Mouse (Mus musculus) heart, adult 8-10 months (tissue): ENCODE results near the gene Elavl3. TPM values are rescaled to one million over a fixed set of nuclear protein-coding genes. Genes with fewer than 3 reads are reported as not detected.

Source experiments
- DNase-seq: peaks from one replicate; pipeline ENCODE4 v3.0.0; 2022; ENCODE audit warnings: low spot score
- total RNA-seq, 4 experiments: library from RNA; stranded (reverse); gene quantifications; 2 replicates each; pipeline ENCODE4 v1.2.4; 2022

The Elavl3 gene
- total RNA-seq, 4 experiments from 2014 or later: 0.08 to 0.25 (median 0.11) TPM

DNA sequence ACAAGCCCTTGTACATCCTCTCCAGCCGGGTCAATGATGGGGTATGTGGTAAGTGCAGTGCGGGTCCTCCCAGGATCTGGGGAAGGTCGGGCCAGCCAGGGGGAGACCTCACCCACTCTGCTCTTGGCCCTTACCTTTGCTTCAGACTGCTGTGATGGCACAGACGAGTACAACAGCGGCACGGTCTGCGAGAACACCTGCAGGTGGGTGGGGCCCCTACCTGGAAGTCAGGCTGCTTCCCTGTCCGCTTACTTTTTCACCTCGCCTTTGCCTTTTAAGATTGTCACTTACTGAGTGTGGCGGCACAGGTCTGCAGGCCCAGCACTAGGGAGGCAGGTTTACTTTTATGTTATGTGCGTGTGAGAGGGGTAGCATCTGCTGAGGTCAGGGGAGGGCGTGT lies 47.3 kb downstream of the Elavl3 start:
- DNase-seq: no peak

DNA sequence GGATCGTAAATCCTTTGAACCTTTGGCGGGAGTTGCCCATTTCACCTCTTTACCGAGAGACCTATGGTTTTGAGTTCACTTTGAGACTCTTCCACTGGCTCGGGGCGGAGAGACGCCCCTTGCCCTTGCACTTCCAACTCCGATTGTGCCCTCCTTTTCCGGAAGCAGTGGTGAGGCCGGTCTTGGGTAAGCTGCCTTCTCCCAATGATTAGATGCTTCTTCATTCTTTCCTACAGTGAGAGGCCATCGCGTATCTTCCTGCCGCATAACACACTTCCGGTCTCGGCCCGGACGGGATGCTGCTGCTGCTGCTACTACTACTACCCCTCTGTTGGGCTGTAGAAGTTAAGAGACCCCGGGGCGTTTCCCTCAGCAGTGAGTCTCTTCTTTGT lies 48.7 kb downstream of the Elavl3 start:
- no peak for DNase-seq

DNA sequence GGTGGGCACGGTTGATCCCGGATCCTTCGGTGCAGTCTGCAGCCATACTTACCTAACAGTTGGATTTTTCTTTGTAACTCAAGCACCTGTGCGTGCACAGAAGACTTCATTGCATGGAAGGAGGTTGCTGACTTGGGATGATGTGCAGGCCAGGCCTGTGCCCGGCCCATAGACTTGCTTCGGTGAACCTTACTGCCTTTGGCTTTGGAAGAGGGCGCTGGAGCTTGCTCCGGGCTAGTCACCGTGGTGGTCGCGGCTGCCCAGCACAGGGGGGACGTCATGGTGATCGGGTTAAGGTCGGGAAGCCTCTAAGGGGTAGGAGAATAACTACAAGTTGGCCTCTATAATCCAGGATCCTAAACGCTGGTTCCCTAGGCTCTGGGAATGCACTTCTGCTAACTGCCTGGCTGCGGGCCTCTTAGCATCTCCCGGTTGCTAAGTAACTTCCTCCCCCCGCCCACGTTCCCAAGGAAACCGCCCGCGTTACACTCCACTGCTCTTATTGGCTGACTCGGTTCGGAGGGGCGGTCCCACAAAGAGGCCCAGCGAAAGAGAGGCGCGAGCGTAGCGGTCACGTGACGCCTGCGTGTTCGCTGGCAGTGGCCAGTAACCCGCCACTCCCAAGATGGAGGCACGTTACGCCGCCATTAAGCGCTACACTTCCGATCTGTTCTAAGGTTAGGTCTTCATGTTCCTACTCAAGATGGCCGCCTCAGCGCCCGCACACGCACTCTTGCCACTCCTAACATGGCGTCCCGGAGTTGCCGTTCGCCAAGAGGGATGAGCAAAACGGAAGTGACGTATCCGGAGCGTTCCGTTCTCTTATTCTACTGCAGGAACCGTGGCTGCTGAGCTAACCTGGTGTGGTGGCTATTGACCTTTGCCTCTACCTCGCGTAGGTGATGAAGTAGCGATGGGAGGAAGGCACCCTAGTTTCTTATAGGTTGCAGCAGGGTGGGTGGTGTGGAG lies 49.3 kb downstream of the Elavl3 start, which contains the start of the genes Ccdc151 and Prkcsh:
TSS of gene Ccdc151 (minus strand) at position 441 of the 969 bp plus-strand sequence.
TSS of gene Prkcsh (plus strand) at position 613 of the 969 bp plus-strand sequence.
- peak; percentile 99 for DNase-seq

DNA sequence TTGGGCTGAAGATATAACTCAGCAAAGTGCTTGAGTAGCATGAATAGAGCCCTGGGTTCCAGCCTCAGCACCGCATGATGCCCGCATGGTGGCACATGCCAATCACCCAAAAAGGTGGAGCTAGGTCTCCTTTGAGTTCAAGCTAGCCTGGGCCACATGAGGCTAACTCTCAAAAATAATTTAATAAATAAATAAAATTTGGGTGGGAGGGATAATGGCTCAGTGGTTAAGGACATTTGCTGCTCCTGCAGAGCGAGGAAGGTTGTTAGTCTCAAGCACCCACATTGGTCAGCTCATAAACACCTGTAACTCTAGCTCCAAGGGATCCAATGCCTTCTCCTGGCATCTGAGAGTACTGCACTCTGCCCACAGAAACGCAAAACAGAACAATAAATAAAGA lies 50.2 kb downstream of the Elavl3 start:
- no peak for DNase-seq

DNA sequence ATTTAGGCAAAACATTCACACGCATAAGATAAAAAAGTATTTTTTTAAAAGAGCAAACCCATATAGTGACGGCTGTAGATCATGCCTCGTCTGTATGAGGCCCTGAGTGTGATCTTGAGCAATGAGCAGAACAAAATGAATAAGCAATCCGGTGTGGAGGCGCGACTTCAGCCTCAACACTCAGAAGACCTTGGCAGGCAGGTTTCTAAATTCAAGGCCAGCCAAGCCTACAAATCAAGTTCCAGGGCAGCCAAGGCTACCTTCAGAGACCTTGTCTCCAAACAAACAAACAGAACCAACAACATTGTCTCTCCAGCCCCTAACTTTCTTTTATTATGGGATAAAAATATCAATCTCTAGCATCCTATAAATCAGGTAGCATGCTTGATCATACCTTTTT lies 51.5 kb downstream of the Elavl3 start:
- no peak for DNase-seq

DNA sequence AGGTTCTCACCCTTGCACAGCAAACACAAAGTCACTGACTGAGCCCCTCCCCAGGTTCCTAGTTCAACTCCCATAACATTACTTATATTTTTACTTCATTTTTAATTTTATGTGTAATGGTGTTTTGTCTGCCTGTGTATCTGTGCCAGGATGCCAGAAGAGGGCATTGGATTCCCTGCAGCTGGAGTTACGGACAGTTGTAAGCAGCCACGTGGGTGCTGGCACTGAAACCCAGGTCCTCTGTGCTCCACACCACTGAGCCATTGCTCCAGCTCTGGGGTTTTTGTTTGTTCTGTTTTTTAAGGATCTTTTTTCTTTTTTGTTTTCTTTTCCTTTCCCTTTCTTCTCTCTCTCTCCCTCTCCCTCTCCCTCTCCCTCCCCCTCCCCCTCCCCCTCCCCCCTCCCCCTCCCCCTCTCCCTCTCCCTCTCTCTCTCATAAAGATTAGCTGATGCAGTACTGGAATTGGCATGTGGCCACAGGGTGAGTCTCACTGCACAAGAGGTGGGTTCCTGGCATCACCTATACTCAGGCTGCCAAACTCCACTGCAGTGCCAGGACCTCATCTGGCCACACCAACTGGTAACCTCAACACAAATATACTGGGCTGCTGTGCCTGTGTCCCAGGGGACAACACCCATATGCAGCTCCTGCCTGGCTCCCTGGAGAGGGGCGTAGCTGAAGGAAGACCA lies 55.5 kb downstream of the Elavl3 start:
- DNase-seq: no peak

DNA sequence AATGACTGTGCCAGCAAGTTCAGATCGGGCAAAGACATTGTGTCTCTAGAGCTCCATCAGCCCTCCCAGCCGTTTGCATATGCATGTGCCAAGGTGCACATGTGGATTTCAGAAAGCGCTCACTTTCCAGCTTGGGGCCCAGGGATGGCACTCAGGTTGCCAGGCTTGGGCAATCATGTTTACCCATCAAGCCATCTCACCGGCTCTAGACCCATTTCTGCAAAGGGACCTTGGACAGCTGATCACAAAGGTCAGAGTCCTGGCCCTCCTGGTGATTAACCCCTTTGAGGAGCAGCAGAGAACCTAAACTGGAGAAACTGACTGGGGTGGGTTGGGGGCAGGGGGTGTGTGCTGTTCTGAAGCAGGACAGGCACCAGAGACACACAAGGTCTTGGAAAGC lies 59.6 kb downstream of the Elavl3 start:
- no peak for DNase-seq

DNA sequence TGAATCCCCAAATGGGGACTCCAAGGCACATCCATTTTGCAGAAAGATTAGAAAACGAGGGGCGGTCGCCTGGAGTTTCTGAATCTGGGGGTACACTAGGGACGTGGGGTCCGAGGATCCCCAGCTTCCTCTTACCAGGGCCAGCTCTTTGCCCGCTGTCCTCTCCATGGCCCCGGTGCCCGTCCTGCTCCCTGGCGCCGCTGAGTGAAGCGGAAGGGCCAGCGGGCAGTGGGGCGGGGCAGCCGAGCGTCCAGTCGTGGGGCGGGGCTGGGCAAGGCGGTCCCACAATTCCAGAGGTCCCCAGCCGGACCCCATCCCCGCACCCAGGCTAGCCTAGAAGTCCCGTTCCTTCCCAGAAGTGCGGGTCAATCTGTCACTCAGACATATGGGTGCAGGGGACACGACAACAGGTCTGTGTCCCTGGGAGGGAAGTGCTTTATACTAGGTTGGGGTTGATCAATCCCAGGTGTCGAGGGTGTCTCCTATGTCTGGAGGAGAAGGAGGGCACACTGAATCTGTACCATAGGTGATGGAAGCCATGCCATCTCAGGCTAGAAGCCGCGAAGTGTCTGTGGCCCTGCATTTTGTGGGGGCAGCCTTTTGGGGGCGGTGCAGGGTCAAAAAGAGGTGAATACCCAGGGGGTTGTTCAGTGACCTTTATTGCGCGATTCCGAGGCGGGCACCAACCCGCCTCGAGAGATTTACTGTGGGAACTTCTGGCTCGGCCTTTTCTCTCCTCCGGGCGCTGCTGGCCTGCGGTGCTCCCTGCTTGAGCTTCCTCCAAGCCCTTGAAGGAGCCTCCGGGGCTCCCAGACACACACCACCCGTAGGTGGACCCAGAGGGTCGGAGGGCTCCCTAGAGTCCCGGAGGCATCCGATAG lies 62.4 kb downstream of the Elavl3 start, which contains the start of gene Rgl3:
TSS of gene Rgl3 (minus strand) at position 217 of the 881 bp plus-strand sequence.
- peak; percentile 45 for DNase-seq

DNA sequence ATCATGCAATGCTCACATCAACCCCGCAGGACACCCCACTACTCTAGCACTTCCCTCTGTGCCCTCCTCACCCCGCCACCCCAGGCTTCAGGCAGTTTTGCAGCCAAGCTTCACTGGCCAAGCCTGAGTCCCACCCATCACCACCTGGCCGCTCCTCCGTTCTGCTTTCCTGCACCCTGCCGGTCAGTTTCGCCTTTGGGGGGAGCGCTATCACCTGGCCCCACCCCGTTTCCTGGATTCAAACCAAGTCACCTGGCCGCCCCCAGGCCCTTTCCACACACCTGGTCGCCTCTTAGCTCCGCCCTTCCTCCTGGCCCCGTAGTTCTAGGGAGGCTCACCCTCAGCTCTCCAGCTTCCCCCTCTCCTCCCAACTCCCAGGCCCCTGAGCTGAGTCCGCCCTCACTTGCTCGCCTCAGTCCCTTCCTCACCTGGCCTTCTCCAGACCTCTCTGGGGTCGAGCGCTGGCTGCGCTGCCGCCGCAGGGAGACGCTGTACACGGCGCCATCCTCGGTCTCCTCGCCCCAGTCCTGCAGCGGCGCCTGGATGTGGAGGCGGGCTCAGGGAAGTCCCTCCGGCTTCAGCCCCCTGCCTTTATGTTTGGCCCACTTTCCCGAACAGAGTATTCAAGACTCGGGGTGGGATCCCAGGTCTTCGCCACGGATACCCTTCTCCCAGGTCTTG lies 63.3 kb downstream of the Elavl3 start:
- no peak for DNase-seq

DNA sequence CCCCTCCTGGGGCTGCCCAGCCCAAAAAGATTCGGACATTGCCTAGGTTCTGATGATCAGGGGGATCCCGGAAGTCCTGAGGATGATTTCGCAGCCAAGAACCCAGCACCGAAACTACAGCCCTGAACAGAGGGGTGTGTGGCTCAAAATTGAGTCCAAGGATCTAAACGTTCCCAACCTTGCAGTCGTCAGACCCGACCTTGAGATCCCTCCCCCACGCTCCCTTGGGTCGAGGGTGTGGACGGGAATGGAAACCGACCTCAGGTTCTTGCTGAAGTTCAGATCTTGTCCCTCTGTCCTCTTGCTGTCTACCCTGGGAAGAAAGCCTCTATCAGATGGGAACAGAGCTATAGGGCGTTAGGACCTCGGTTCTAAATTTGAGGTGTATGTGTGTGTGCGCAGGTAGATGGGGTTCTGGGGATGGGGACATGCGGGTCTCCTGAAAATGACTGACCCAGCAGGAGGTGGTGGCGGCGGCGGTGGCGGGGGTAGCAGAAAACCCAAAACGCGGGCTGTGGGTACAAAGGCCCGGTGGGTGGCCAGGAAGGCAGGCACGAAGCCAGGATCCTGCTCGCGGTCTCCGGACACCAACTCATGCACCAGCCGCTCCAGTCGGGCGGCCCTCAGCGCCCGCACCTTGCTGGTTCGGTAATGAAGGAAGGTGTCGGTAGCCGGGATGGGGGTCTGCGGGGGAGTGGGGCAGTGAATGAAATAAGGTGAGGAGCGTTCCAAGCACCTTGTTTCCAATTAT lies 64.1 kb downstream of the Elavl3 start:
- no peak for DNase-seq

DNA sequence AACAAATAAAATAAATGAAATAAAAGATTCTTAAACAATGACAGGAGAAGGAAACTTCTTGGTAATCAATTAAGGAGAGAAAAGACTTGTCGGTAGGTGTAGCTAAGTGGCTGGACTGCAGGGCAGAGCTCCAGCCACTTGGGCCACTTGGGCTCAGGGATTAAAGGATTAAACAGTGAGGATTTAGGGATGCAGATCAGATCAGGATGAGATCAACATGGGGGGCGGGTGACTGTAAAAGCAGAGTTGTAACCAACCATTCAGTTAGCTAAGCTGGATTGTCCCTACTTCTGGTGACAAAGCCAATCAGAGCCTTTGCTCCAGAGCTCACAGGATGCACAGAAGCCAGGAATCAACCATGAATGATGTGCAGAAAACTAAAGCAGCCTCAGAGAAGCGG lies 67.9 kb downstream of the Elavl3 start:
- no peak for DNase-seq

DNA sequence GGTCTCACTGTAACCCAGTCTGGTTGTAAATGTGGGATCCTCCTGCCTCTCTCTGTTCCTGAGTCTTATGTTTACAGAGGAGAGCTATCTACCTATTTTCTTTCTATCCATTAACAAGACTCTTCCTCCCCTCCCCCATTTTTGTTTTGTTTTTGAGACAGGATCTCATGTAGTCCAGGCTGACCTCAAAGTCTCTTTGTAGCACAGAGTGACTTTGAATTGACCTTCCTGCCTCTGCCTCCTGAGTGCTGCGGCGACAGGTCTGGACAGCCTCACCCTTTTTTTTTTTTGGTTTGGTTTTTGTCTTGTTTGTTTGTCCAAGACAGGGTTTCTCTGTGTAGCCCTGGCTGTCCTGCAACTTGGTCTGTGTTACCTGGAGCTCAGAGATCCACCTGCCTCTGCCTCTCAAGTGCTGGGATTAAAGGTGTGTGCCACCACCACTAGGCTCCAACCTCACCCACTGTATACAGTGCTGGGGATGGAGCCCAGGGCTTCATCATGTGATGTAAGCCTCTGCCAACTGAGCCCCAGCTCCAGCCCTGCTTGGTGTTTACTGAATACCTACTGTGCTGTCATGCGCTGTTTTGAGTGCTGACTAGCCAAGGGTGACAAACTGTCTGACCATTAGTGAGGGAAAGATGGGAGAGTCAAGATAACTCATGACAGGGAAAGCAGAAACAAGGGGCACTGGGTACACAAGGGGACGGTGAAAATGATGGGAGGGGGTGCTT lies 73.3 kb downstream of the Elavl3 start:
- no peak for DNase-seq

DNA sequence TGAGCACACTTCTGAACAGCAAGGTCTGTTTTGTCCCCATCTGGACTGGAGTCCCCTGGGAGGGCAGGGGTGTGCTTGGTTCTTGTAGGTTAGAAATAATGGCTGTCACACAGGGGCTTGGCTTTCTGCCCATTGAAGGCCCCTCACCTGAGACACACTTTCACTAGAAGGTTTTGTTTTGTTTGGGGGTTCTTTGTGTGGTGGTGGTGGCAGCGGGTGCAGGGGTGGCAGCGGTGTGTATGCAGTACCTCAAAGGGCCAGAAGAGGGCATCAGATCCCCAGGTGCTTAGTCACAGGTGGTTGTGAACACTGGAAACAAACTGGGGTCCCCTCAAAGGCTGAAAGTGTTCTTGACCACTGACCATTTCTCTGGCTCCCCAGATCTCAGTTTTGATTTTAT lies 73.9 kb downstream of the Elavl3 start:
- peak; percentile 31 for DNase-seq

DNA sequence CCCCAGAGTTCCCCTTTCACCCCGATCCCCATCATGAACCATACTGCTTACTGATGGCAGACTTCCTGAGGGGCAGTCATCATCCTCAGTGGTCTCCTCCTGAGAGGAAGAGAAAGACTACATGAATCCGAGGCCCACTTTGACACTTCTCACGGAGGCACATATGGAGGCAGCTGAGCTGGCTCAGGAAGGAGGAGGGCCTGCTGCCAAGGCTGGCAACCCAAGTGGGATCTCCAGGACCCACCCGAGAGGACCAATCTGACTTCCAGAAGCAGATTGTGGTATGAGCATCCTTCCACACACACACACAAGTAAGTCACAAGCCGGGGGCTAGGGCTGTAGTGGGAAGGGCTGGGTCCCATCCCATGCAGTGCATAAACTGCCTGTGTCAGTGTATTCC lies 74.5 kb downstream of the Elavl3 start:
- no peak for DNase-seq

DNA sequence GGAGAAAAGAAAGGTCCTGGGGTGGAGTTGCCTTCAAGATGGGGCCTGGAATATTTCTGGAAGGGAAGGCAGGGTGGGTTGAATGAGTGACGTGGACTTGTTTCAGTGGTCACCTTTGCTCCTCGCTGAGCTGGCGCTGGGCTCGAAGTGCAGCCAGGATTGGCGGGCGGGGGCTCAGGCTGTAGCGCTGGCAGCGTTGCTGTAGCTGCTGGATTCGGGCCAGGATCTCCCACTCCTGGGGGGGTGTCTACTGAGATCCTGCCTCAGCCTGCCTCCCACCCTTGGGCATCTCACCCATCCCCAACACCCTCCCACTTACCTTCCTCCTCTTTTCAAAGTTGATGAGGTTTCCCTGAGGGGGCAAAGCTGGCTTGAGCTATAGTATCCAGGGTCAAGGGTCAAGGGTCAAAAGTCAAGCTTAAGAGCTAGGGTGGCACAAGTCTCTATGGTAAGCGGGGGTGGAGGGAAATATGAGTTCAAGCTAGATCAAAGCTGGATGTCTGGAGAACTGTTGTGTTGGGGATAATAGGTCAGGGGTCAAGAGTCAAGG lies 75.1 kb downstream of the Elavl3 start:
- DNase-seq: no peak

DNA sequence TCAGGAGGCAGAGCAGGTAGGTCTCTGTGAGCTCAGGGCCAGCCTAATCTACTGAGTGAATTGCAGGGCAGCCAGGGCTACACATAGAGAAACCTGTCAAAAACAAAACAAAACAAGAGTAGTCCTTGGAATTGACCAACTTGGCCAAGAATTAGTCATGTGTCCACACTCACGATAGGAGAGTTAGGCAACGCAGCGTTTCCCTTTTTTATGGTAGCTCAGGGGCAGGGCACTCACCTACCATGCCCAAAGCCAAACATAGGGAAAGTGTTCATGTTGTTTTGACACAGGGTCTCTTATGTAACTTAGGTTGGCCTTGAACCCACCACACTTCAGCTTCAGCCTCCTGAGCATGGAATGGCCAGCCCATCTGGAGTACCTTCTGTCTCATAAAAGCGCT lies 82.5 kb downstream of the Elavl3 start:
- no peak for DNase-seq

DNA sequence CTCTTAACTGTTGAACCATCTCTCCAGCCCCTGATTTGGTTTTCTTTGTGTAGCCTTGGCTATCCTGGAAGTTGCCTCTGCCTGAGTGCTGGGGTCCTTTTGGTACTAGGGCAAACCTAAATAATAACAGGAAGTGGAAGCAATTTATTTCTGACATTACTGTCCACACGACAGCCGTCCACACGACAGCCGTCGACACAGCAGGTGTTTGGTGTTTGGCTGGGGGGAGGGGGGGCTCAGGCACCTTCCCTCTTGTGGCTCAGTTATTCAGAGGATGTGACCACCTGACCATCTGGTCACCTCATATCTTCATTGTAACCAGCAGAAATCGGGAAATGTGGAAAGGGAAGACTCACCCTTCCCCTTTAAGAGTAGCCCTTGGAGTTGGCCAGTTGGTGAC lies 82.9 kb downstream of the Elavl3 start:
- no peak for DNase-seq
